Mouse (Mus musculus) layer of hippocampus, adult 9-10 months (tissue): ENCODE data around the gene Gm3646.

ENCODE experiments used
- DNase-seq: peaks from one replicate; pipeline ENCODE4 v3.0.0; 2022; ENCODE audit warnings: low spot score

Gene Gm3646

DNA sequence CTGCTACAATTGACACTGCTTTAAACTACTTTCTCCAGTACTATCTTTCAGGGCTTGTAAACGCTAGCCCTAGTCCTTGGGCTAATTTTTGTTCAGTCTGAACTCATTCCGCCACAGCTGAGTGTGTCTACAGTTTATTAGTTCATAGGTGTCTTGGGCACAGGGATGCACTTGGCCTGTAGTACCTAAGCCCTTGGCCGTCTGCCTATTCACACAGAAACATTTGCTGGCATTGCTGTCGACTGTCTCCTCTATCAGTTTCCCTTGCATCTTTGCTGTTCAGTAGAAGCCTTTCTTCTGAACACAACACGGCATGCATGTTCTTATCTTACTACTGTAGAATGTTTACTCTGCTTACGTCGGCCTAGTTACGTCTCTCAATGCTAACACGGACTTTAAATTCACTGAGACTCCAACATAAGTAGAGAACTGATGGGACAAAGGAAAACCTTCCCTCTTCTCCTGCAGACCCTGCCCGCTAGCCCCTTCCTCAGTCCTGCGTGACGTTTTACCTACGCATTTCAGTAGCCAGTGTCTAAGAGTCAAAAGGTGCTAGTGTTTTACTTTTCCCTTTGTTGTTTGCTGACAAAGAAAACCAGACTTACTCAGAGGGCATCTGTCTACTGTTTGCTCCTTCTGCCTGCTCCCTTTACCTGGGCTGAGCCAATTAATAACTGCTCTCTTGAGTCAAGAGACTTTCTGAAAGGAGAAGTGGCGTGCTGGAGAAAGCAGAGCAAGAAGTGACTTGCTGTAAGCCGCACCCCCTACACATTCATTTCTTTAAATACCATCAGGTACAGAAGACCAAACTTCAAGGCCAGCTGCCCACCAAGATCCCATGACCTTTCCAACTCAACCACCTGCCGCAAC, 25.8 kb downstream of the Gm3646 start:
- DNase-seq, result no peak

GRCm38 (mm10) chr1:39773991-39774729, 31.0 kb downstream of the Gm3646 start:
- DNase-seq, result peak; percentile 8

GRCm38 (mm10) chr1:39773551-39773950, 31.6 kb downstream of the Gm3646 start:
- no peak for DNase-seq

DNA sequence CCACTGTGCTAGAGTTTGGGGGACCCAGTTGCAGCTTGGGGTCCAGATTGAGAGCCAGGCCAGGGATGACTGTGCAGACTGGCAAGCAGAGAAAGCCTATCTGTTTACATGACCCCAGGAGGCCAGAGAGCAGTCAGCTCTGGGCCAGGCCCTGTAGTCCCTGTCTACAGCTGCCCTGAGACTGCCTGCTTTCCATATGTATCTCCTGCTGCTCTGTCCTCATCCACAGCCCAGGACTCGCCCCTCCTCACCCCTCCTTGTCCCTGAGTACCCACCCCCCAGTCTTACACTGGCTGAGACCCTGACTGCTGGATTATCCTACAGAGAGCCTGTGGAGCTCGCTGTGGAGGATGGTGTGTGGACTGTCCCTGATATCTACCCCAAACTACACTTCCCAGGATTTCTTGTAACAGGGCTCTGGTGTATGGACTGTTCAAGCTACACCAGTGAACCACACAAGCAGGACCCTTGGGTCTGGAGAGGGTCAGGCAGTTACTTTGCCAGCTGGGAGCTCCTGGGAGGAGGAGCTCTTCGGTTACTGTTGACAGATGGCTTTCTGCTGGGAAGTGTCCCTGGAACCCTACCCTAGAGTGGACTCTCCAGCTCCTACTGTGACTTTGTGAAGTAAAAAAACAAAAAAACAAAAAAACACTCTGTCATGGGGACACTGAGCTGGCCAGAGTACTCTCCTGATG, 32.6 kb downstream of the Gm3646 start:
- no peak for DNase-seq

- DNase-seq, result no peak
Observed at GRCm38 (mm10) chr1:39770436-39770835, 34.7 kb downstream of the Gm3646 start.

DNA sequence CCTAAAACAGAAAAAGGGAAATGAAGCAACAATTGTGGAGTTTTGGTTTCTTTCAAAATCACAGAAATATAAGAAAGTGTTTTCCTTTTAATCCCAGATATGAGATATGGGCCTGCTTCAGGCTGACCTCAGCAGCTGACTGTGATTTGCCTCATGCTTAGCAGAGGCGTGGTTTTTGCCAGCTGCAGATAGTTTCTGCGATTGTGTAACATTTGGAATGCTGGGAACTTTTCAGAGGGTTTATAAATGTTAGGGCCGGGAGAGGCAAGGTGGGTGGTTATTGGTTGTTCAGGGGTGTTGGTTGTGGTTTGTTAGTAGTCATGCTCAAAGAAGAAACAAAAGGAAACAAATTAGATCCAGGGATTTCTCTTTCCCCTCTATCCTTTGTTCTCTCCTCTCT, 37.1 kb downstream of the Gm3646 start:
- DNase-seq, result no peak

DNA sequence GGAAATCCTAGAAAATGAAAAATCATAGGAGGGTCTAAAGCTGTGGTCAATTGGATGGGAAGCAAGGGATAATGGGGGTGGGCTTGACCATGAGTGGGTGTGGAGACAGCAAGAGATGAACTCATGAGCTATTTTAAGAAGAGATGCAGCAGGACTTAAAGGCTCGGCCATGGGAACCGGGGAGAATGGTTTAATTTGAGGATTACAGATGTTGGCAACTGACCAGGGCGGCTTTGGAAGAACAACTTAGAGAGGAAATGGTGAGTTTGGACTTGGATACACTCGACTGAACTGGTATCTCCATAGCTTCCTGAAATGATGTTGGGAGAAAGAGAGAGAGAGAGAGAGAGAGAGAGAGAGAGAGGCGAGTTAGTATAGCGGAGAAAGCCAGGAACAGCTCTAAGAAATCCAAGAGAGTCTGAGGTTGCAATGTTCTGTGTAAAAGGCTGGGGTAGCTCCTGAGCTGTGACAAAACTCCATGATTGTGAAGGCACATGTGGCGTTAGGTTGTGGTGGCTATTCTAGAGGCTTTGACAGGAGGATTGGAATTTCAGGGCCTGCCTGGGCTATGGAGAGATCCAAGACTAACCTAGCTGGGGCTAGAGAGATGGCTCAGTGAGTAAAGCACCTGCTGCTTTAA, 39.2 kb downstream of the Gm3646 start:
- DNase-seq, result no peak

DNA sequence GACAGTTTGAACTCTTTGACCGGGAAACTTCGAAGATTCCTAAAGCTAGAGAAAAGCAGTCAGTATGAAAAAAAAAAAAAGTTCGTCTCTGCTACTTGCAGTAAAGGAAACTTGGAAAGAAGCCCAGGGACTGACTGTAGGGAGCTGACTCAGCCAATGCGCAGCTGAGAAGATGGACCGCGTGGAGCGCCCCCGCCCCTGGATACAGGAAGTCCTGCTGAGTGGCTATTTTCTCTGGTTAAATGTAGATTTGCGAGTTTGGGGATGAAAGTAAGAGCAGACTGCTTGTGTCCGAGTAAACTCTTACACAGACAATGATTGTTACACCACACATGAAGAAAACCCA, 43.1 kb downstream of the Gm3646 start:
- DNase-seq, result peak; percentile 60

- peak; percentile 48 for DNase-seq
Observed at GRCm38 (mm10) chr1:39761211-39762024, 43.7 kb downstream of the Gm3646 start.

GRCm38 (mm10) chr1:39760181-39760715, 44.9 kb downstream of the Gm3646 start:
- DNase-seq, result no peak

DNA sequence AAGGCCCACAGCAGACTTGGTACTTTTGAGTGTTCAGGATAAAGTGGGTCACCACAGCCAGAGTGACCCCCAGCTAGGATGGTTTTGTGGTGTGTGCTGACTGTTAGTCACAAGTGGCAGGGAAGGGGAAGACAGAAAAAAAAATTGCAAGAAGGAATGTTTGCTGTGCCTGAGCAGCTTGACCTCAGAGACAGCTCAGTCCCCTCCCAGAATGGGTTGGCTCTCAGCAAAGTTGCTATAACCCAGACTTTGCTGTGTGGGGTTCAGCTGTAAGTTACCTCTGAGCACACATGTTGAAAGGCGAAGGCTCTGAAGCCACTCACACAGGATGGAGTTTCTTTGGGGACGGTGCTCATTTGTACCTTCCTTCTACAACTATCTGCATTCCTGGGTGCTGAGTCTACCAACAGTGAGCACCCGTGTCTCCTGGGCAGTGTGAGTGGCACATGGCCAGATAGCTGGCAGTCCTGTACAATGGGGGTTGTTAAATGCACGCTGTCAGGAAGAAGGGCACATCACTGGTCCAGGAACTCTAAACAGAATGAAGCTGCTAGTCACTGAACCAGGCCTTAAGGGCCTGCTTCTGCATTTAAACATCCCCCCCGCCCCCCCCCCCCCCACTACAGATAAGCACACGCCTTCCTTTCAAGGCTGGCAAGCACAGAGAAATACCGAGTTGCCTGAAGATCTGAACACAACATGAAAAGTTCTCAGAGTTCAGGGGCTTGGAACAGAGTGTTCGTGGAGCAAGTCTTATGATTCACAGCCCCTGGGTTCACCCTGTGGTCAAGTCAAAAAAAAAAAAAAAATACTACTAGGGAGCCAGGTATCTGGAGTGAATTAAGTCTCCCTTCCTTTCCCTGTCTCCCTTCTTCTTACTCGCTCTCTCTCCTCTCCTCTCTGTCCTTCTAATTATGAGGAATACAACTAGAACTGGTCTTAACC, 45.6 kb downstream of the Gm3646 start:
- DNase-seq, result no peak

DNA sequence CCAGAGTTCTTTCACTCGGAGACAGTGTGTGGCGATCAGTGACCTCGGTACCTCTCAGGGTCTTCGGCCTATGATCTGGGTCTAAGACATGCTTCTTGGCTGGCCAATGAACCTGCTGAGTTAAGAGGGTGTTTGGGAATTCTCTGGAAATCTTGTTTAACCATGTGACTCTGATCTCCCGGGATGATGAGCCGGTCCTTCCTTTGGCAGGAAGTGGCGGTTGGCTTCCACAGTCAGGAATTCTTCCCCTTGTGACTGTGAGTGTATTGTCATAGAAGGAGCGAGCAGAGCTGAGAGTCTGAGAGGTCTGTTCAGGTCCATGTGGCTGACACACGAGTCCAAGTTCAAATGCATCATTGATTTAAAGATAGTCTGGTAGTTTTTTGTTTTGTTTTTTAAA, 46.9 kb downstream of the Gm3646 start:
- no peak for DNase-seq

GRCm38 (mm10) chr1:39756952-39757351, 48.2 kb downstream of the Gm3646 start:
- no peak for DNase-seq

DNA sequence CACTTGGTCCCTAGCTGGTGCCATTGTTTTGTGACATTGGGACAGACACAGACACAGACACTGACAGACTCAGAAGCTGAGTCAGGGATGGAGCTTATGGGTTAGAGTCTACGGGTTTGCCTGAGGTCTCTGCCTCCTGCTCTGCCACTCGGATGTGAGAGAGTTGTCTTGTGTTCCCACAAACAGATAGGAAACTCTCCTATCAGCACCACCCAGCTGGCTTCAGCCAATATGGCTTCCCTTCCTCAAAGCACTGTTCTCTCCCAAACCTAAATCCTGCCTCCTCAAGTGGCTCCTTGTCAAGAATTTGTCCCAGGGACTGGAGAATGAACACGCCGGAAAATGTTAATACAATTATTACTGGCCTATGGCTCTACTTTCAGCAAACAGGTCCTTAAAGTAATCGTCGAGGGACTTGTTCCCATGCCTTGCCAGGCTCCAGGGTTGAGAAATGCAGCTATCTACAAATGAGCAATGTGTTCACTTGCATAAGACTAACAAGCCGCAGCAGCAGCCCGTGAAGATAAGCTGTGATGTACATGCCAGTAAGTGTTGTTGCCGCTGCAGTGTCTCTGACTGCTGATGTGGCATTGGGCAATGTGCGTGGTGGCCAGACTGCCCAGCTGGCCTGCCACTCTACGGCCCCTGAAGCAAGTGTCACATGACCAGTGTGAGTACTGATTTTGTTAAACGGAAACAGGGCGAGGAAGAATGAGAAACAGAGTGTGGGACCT, 50.7 kb downstream of the Gm3646 start:
- DNase-seq, result no peak
